In the genomic region with DNA sequence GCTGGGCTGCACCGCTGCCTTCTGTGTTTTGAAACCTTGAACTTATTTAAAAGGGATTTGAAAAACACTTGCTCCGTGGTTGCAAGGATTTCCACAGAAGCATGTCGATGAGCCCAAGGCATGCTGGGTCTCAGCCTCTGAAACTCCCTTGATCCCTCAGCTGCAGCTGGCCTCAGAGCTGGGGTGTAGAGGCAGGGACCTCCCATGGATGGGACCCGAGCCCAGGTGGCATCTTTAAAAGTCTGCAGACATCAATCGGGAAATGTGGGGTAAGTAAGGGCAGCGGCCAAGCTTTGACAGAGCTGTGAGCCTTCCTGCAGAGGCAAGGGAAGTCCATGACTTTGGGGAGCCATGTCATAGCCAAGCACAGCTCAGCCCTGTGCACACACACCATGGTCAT, we compare ENCODE assay signal across 21 mouse cellular contexts.
DNase-seq lines count a peak whose midpoint lies in the region; ATAC-seq lines count a peak whose summit lies in the region.
"Had no signal": no experiment of that assay in that cellular context is flagged by ENCODE, and none has a peak within 500 bp of the region (broad histone marks: within the 10 kb centered on the region; RNA-seq: fewer than 3 reads in every experiment).

No protein-coding gene starts in this region.

- no peak for ATAC-seq in forebrain, embryonic 14.5 days
- ATAC-seq in megakaryocyte-erythroid progenitor cell, adult 5-6 weeks (replicated peaks; ENCODE audit: low FRiP score, low TSS enrichment, poor library complexity, severe bottlenecking): no peak
- ATAC-seq in hindbrain, embryonic 11.5 days (ENCODE audit: low FRiP score): no peak
- ATAC-seq: CD4-positive, CD25-positive, alpha-beta regulatory T cell, adult 4 months; forebrain, postnatal 0 days had no signal

- H3K4me1 ChIP-seq in forebrain, embryonic 10.5 days: peaks cover 36% of the 10 kb centered on the region
- no peaks in the 10 kb centered on the region for H3K4me1 ChIP-seq in forebrain, embryonic 14.5 days (ENCODE audit: control insufficient read depth, insufficient read depth, low read length)
- peaks cover 60% of the 10 kb centered on the region for H3K4me1 ChIP-seq in embryonic facial prominence, embryonic 10.5 days
- H3K4me1 ChIP-seq in hindbrain, embryonic 11.5 days (replicated peaks; ENCODE audit: control insufficient read depth, insufficient read depth, low read length): no peaks in the 10 kb centered on the region

- no peaks in the 10 kb centered on the region for H3K36me3 ChIP-seq in forebrain, embryonic 10.5 days (replicated peaks)
- no peaks in the 10 kb centered on the region for H3K36me3 ChIP-seq in forebrain, embryonic 14.5 days (ENCODE audit: control insufficient read depth, insufficient read depth, low read length)
- no peaks in the 10 kb centered on the region for H3K36me3 ChIP-seq in embryonic facial prominence, embryonic 10.5 days (replicated peaks)
- H3K36me3 ChIP-seq in hindbrain, embryonic 11.5 days (ENCODE audit: control insufficient read depth, insufficient read depth, low read length): no peaks in the 10 kb centered on the region
- H3K36me3 ChIP-seq: forebrain, embryonic 12.5 days; G1E; heart, embryonic 12.5 days; hindbrain, embryonic 13.5 days had no signal

- H3K4me2 ChIP-seq in forebrain, embryonic 14.5 days (ENCODE audit: low read length): no peak overlapping the region
- no peak overlapping the region for H3K4me2 ChIP-seq in hindbrain, embryonic 11.5 days (replicated peaks; ENCODE audit: low read depth, low read length)
- H3K4me2 ChIP-seq: forebrain, embryonic 12.5 days; heart, embryonic 12.5 days; hindbrain, embryonic 13.5 days had no signal

- WGBS in forebrain, embryonic 10.5 days: 59% methylated on average over 6 of the region's 6 CpGs
- 63% methylated on average over 6 of the region's 6 CpGs for WGBS in forebrain, embryonic 14.5 days
- WGBS in embryonic facial prominence, embryonic 10.5 days: 50% methylated on average over 6 of the region's 6 CpGs
- WGBS in hindbrain, embryonic 11.5 days: 38% methylated on average over 6 of the region's 6 CpGs

- no peak overlapping the region for H3K4me3 ChIP-seq in forebrain, embryonic 10.5 days
- no peak overlapping the region for H3K4me3 ChIP-seq in forebrain, embryonic 14.5 days (ENCODE audit: low read depth, low read length)
- H3K4me3 ChIP-seq in embryonic facial prominence, embryonic 10.5 days: no peak overlapping the region
- H3K4me3 ChIP-seq in hindbrain, embryonic 11.5 days (ENCODE audit: low read depth, low read length): no peak overlapping the region
- H3K4me3 ChIP-seq: forebrain, embryonic 12.5 days; heart, embryonic 12.5 days; hindbrain, embryonic 13.5 days had no signal

- no peak overlapping the region for H3K9ac ChIP-seq in forebrain, embryonic 14.5 days (ENCODE audit: low read length)
- H3K9ac ChIP-seq in hindbrain, embryonic 11.5 days (ENCODE audit: low read depth, low read length): no peak overlapping the region
- H3K9ac ChIP-seq: forebrain, embryonic 12.5 days; forebrain, postnatal 0 days; heart, embryonic 12.5 days; hindbrain, embryonic 13.5 days had no signal

- no peaks in the 10 kb centered on the region for H3K9me3 ChIP-seq in forebrain, embryonic 10.5 days
- no peaks in the 10 kb centered on the region for H3K9me3 ChIP-seq in forebrain, embryonic 14.5 days (replicated peaks; ENCODE audit: control insufficient read depth, low read length)
- no peaks in the 10 kb centered on the region for H3K9me3 ChIP-seq in embryonic facial prominence, embryonic 10.5 days
- no peaks in the 10 kb centered on the region for H3K9me3 ChIP-seq in hindbrain, embryonic 11.5 days (ENCODE audit: control insufficient read depth, low read length)
- H3K9me3 ChIP-seq: forebrain, embryonic 12.5 days; heart, embryonic 12.5 days; hindbrain, embryonic 13.5 days had no signal

- 0 out of 2 replicates have a peak overlapping the region, but pooled peaks have one; percentile 3 for H3K27ac ChIP-seq in forebrain, embryonic 10.5 days
- no peak overlapping the region for H3K27ac ChIP-seq in forebrain, embryonic 14.5 days (ENCODE audit: low read depth, low read length)
- H3K27ac ChIP-seq in embryonic facial prominence, embryonic 10.5 days (replicated peaks): peak overlapping the region; percentile 59
- no peak overlapping the region for H3K27ac ChIP-seq in hindbrain, embryonic 11.5 days (ENCODE audit: low read depth, low read length)
- H3K27ac ChIP-seq: forebrain, embryonic 12.5 days; hindbrain, embryonic 13.5 days had no signal

- no peak for DNase-seq in forebrain, embryonic 10.5 days (ENCODE audit: extremely low spot score, low spot score)
- no peak for DNase-seq in forebrain, embryonic 14.5 days (ENCODE audit: low spot score)
- DNase-seq in embryonic facial prominence, embryonic 10.5 days (ENCODE audit: low spot score): no peak
- peak; percentile 12 to 18 for DNase-seq in thymus, adult 18-20 months
- DNase-seq in thymus, postnatal 14 days: peak; percentile 38
- no peak for DNase-seq in liver
- no peak for DNase-seq in hindbrain, embryonic 11.5 days (ENCODE audit: low spot score)
- DNase-seq: adrenal gland, adult 8-10 months; adrenal gland, postnatal 36 days; B cell, adult 2 months; cerebellum, adult 2 months; cerebellum, postnatal 36 days; forebrain, postnatal 0 days; gastrocnemius, postnatal 14 days; heart, postnatal 36 days had no signal

- H3K27me3 ChIP-seq in forebrain, embryonic 10.5 days (ENCODE audit: poor library complexity, severe bottlenecking): no peaks in the 10 kb centered on the region
- no peaks in the 10 kb centered on the region for H3K27me3 ChIP-seq in forebrain, embryonic 14.5 days (replicated peaks; ENCODE audit: control insufficient read depth, insufficient read depth, low read length)
- 0 out of 2 replicates have a peak, but pooled peaks cover 4% of the 10 kb centered on the region for H3K27me3 ChIP-seq in embryonic facial prominence, embryonic 10.5 days (replicated peaks; ENCODE audit: low read depth, poor library complexity, severe bottlenecking)
- no peaks in the 10 kb centered on the region for H3K27me3 ChIP-seq in hindbrain, embryonic 11.5 days (ENCODE audit: control insufficient read depth, insufficient read depth, low read length)
- H3K27me3 ChIP-seq: forebrain, embryonic 12.5 days; heart, embryonic 12.5 days had no signal

Comparison
In these comparisons a context has a peak if more than half of its experiments do, and no peak if none do; other contexts are left out.
1. H3K27ac ChIP-seq: peak in forebrain, embryonic 10.5 days (single experiment) and embryonic facial prominence, embryonic 10.5 days (single experiment); none in forebrain, embryonic 14.5 days (single experiment) and hindbrain, embryonic 11.5 days (single experiment).
2. DNase-seq: peak in thymus, adult 18-20 months (2 of 2) and thymus, postnatal 14 days (single experiment); none in forebrain, embryonic 10.5 days (single experiment), forebrain, embryonic 14.5 days (single experiment), embryonic facial prominence, embryonic 10.5 days (single experiment), liver (single experiment) and hindbrain, embryonic 11.5 days (single experiment).